Mouse (Mus musculus) bone marrow, adult 2 months (tissue): ENCODE results near the gene Auts2.

Experiments
- CTCF ChIP-seq: fragments of 200-500 bp; IDR thresholded peaks from 2 replicates; pipeline ENCODE4 v1.5.1; 2011; ENCODE audit warnings: low read length, control low read depth; ENCODE audit not compliant: control insufficient read depth, insufficient read depth
- POLR2A ChIP-seq: fragments of 200-500 bp; IDR thresholded peaks from 2 replicates; pipeline ENCODE4 v1.6.1; 2011; ENCODE audit warnings: low read depth, mild to moderate bottlenecking, control low read depth, low read length, borderline replicate concordance; ENCODE audit not compliant: control insufficient read depth

GRCm38 (mm10) chr5:131512617-131513016 lies 1030.5 kb downstream of the Auts2 start:
- TF ChIP-seq CTCF (no peak), POLR2A (no peak)
